Mouse (Mus musculus) left cerebral cortex, adult 8-10 months (tissue): ENCODE measurements around the gene Snai3. TPM values are rescaled to one million over a fixed set of nuclear protein-coding genes. Genes with fewer than 3 reads are reported as not detected.

Experiments
- DNase-seq, 2 experiments: peaks; one replicate each; pipeline ENCODE4 v3.0.0; 2022; ENCODE audit warnings: low spot score in 2 of 2
- total RNA-seq, 4 experiments: library from RNA; stranded (reverse); gene quantifications; 2 replicates each; pipeline ENCODE4 v1.2.4; 2022

The Snai3 gene
- under 1 TPM; 0.59 to 0.80 (median 0.75) TPM for total RNA-seq

GRCm38 (mm10) chr8:122460524-122461472 lies at the start of gene Snai3:
TSS of gene Snai3 (minus strand) at chr8:122460733.
- DNase-seq, result no peak

- peak; percentile 44 to 56 for DNase-seq
These were observed 40.3 kb upstream of the Snai3 start for GRCm38 (mm10) chr8:122500856-122501255.

DNA sequence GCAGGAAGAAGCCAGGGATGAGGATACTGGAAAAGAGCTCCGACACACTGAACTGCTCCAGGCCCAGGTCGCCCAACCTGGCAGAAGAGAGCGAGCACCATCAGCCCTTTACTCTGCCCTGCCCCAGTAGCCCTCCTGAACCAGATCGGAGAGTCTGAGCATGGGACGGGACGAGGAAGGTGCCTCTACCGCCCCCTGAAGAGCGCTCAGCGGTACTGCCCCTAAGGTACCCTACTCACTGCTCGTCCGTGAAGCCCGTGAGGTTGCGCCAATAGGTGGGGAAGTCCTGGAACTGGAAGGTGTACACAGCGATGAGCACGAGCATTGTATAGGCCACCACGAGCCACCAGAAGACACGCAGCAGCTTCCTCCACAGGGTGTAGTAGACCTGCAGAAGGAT lies 37.4 kb upstream of the Snai3 start:
- no peak for DNase-seq

DNA sequence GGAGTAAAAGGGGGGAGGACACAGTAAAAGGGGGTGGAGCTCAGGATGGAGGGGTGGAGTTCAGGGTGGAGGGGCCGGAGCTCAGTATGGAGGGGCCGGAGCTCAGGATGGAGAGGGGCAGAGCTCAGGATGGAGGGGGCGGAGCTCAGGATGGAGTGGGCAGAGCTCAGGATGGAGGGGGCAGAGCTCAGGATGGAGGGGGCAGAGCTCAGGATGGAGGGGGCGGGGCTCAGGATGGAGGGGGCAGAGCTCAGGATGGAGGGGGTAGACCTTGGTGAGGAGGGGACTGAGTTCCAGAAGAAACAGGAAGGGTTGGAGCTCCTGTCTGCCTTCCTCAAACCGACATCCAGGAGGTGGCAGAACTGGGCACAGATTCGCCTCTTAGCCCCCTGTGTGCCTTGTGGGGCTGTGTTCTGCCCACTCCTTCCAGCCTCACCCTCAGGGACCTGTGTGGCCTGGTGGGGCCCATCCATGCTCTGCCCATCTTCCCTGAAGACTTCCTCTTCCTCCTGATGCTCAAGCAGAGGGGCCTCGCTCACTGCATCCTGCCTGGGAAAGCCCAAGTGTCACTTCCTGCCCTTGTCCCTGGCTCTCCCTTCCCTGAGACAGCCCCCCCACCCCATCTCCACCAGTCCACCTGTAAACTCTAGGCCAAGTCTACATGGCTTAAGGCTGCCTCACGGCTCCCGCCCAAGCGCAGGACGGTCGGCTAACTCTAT lies 36.6 kb upstream of the Snai3 start:
- no peak for DNase-seq

- no peak for DNase-seq
These were observed 27.9 kb upstream of the Snai3 start for GRCm38 (mm10) chr8:122488387-122488786.

GRCm38 (mm10) chr8:122484831-122485230 lies 24.3 kb upstream of the Snai3 start:
- no peak for DNase-seq

- no peak for DNase-seq
These were observed 23.3 kb upstream of the Snai3 start for GRCm38 (mm10) chr8:122483877-122484276.

- DNase-seq, result no peak
These were observed 21.9 kb upstream of the Snai3 start for GRCm38 (mm10) chr8:122482448-122482847.

GRCm38 (mm10) chr8:122475580-122476320 lies 15.2 kb upstream of the Snai3 start, which contains the start of the genes Rnf166 and Ctu2:
TSS of gene Rnf166 (minus strand) at chr8:122476064.
TSS of gene Ctu2 (plus strand) at chr8:122476143.
- DNase-seq, result peak; percentile 82 to 87

DNA sequence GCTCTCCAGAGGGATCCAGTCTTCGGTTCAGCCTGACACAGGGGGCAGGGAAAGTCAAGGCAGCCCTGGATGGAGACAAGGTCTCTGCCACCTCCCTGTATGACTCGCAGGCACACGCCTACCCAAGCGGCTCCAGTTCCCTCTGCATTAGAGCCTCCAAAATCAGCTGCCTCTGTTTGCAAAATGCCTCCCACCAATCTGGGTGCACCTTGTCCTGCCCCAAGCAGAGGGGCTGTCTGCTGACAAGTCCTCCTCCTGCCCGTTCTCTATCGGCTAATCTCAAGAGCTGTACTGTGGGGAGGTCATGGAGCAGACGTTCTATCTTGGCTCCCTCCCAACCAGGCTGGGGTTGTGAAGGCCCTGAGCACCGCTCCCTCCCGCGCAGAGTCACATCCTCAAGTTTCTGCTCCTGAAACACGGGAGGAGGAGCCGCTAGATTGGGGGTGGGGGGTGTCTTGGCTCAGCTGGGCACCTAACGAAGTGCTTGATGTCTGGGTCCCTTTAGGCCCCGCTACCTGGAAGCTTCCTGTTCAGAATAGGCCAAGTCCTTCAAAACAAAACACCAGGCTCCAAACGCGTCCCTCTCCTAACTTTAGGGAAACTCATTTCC lies 14.5 kb upstream of the Snai3 start:
- no peak for DNase-seq

GRCm38 (mm10) chr8:122473911-122474421 lies 13.4 kb upstream of the Snai3 start:
- DNase-seq, result no peak

DNA sequence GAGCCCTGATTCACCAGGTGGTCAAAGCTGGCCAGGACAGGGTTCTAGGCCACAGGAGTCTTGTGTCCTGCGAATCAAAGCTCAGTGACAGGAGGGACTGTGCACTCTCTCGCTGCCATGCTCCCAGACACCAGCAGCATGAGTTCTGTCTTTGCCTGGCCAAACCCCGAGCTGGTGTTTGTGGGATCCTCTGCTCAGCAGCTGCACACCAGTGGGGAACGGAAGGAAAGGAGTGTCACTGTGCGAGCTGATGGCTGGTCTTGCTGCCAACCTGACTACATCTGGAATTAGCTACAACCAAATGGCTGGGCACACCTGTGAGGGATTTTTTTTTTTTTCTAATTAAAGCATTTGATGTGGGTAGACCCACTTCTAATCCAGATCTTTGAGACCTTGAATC lies 10.2 kb upstream of the Snai3 start:
- DNase-seq, result no peak

GRCm38 (mm10) chr8:122469965-122470364 lies 9.4 kb upstream of the Snai3 start:
- no peak for DNase-seq

- no peak for DNase-seq
These were observed 8.9 kb upstream of the Snai3 start for GRCm38 (mm10) chr8:122469407-122469806.

- no peak for DNase-seq
These were observed 7.3 kb upstream of the Snai3 start for GRCm38 (mm10) chr8:122467816-122468215.

DNA sequence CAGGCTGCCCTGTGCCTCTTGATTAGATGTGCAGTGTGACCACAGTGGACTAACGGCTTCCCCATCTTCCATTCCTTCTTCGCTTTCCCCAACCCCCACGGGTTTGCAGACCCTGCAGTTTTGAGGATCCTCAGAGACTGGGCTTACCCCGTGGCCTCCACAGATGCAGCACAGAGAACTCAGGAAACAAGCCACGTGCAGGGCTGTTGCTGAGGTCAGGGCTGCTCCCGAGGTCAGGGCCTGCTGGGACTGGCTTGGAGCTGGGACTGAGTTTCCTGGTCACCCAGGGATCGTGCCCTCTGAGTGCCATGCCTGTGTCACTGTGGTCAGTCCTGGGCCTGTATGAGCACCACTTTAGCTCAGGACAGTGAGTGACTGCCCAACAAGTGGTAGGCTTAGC lies 4.5 kb upstream of the Snai3 start:
- no peak for DNase-seq

- DNase-seq, result no peak
These were observed 3.4 kb upstream of the Snai3 start for GRCm38 (mm10) chr8:122463651-122464640.

GRCm38 (mm10) chr8:122462510-122462909 lies 2.0 kb upstream of the Snai3 start:
- no peak for DNase-seq

DNA sequence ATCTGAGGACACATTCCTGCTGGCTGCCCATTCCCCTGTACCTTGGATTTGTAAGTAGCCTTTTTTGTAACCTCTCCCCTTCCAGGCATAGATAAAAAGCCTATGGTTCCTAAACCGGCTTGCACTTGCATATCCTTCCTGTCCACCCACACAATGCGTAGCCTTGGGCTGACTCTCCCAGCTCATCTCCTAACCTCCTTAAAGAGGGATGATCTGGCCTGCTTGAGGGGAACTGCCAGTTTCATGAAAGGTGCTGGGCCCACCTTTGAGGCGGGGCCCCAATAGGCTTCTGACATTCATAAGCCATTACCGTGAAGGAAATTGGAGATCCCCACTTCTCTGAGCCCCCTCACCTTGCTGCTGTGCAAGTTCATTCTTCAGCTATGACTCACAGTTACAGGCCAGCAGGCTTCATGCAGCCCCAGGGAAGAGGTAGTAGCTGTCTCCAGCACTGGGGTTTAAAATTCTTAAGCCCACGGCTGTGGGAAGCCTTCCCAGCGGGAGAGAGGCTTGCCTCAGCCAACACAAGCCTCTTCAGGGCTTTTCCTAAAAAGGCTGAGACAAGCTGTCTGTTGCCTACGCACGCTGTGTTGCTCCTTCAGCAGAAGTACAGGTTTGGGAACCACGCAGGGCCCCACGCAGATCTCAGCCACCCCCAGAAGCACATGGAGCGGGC lies 1.1 kb upstream of the Snai3 start:
- DNase-seq, result peak; percentile 49 to 91
